Mouse (Mus musculus): ENCODE data around the gene Bub1b.
"Not testable (repeated sequence)": the region's sequence is repeated elsewhere in the genome, so short reads cannot be mapped to it uniquely, and the experiment has no call there.

The Bub1b gene

GRCm38 (mm10) chr2:118618013-118618412, 20.0 kb downstream of the Bub1b start:
- DNase-seq (ENCODE audit: low spot score) = peak; percentile 62

GRCm38 (mm10) chr2:118620101-118620500, 22.1 kb downstream of the Bub1b start:
- DNase-seq (ENCODE audit: low spot score) = no peak

- no peak for DNase-seq (ENCODE audit: low spot score)
Observed at GRCm38 (mm10) chr2:118620608-118621007, 22.6 kb downstream of the Bub1b start.

GRCm38 (mm10) chr2:118629276-118629675, 31.3 kb downstream of the Bub1b start:
- no peak for DNase-seq (ENCODE audit: low spot score)

- DNase-seq (ENCODE audit: low spot score) = no peak
Observed at GRCm38 (mm10) chr2:118633441-118633840, 35.4 kb downstream of the Bub1b start.

GRCm38 (mm10) chr2:118637258-118637657, 39.2 kb downstream of the Bub1b start:
- no peak for DNase-seq (ENCODE audit: low spot score)

GRCm38 (mm10) chr2:118637888-118638526, 40.0 kb downstream of the Bub1b start:
- peak; percentile 71 for DNase-seq (ENCODE audit: low spot score)

GRCm38 (mm10) chr2:118638686-118639085, 40.7 kb downstream of the Bub1b start:
- DNase-seq (ENCODE audit: low spot score) = no peak

GRCm38 (mm10) chr2:118641147-118641546, 43.1 kb downstream of the Bub1b start:
- no peak for DNase-seq (ENCODE audit: low spot score)

- peak; percentile 55 for DNase-seq (ENCODE audit: low spot score)
Observed at GRCm38 (mm10) chr2:118642431-118642830, 44.4 kb downstream of the Bub1b start.

GRCm38 (mm10) chr2:118642942-118643341, 44.9 kb downstream of the Bub1b start:
- DNase-seq (ENCODE audit: low spot score) = no peak

GRCm38 (mm10) chr2:118646665-118647064, 48.7 kb downstream of the Bub1b start:
- DNase-seq (ENCODE audit: low spot score) = no peak

- DNase-seq (ENCODE audit: low spot score) = not testable (repeated sequence)
Observed at GRCm38 (mm10) chr2:118650697-118651096, 52.7 kb downstream of the Bub1b start.

GRCm38 (mm10) chr2:118656688-118657281, 58.8 kb downstream of the Bub1b start:
- no peak for DNase-seq (ENCODE audit: low spot score)

GRCm38 (mm10) chr2:118658457-118658856, 60.4 kb downstream of the Bub1b start:
- DNase-seq (ENCODE audit: low spot score) = peak; percentile 61

- DNase-seq (ENCODE audit: low spot score) = peak; percentile 82
Observed at GRCm38 (mm10) chr2:118659077-118659476, 61.1 kb downstream of the Bub1b start.

GRCm38 (mm10) chr2:118659493-118659892, 61.5 kb downstream of the Bub1b start:
- DNase-seq (ENCODE audit: low spot score) = no peak

- DNase-seq (ENCODE audit: low spot score) = peak; percentile 63
Observed at GRCm38 (mm10) chr2:118659998-118660452, 62.0 kb downstream of the Bub1b start.

GRCm38 (mm10) chr2:118661891-118662290, 63.9 kb downstream of the Bub1b start:
- no peak for DNase-seq (ENCODE audit: low spot score)

GRCm38 (mm10) chr2:118662902-118663803, 65.1 kb downstream of the Bub1b start, which contains the start of gene Pak6:
Gene Pak6 (plus strand): TSS chr2:118663303.
- no peak for DNase-seq (ENCODE audit: low spot score)

- DNase-seq (ENCODE audit: low spot score) = peak; percentile 57
Observed at GRCm38 (mm10) chr2:118663804-118664766, 66.1 kb downstream of the Bub1b start.
